Mouse (Mus musculus) thymus, postnatal 25 days (tissue): ENCODE results near the gene Poc1b.

Experiments used
- DNase-seq: peaks from one replicate; pipeline ENCODE4 v3.0.0; 2022

Poc1b gene

DNA sequence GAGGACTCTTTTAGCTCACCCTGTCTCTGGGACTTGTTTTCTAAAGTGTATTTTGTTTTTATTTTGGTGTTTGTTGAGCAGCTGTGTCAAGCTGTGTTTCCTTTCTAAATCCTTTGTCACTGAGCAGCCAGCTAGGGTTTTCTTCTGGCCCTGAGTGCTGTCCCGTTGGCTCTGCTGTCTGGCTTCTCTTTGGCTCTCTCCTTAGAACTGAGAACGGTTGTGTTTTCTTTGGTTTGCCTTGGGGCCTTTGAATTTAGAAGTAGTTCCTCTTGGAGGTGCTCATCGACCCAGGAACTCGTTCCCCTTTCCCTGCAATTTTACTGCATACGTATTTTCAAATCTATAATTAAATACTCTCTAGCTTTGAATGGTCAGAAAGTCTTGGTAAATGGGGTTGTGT, 56.2 kb downstream of the Poc1b start:
- no peak for DNase-seq

DNA sequence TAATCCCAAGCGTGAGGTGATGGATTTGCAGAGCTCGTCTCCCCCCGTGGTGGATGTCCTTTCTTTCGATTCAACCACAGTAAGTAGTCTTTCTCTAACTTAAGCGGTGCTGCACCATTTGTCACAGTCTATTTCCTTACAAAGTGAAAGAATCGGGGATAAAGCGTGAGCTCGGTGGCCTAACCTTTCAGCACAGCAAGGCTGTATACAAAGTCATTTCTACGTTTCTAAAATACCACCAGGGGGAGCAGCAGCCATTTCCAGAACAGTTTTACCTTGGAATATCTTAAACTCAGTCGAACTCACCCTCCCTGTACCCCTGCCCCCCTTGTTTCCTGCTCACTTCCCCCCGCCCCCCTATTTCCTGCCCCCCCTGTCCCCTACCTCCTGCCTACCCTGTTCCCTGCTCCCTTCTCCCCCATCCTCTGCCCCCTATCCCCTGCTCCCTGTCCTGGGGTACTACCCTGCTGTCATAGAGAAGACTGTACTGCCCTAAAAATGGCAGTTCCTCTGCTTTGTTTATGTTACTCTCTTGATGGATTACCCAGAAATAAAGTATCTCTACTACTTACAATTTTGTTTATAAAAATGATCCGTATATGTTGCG, 58.1 kb downstream of the Poc1b start:
- DNase-seq: peak; percentile 50

DNA sequence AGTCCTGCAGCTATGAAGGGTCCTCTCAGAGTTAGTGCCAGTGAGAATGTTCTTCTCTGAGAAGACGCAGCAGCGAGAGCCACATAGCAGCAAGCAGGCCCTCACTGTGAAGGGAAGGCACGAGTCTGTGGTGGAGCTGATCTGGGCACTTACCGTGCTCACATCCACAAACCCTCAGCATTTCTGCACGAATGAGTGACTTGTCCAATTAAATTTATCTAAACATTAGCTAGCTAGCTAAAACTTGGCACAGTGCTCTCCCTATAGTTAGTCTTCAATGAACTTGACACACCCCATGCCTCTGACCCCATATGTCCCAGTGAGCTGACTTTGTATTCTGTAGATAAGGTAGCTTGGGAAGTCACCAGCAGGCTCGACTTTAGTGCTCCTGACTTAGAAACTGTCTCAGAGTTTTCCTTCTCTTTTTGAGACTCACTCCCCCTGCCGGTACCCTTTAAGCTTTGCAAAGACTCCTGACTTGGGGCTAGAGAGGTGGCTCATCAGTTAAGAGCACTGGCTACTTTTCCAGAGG, 59.0 kb downstream of the Poc1b start:
- DNase-seq: peak; percentile 27

DNA sequence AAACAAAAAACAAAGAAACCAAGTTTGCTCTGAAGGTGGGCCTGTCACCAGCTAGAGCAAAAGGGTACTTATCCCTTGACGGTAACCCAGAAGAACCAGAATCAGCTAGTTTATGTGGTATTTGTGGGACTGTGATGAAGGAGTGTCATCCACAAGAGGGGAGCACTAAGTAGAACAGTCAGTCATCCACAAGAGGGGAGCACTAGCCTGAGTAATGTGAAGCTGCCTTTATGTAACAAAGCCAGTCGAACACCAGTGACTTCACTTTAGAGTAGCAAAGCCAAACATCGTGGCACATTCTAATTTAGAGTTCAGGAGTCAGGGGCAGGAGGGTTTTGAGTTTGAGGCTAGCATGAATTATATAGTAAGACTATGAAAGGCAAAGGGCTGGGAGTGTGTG, 59.6 kb downstream of the Poc1b start:
- DNase-seq: no peak

DNA sequence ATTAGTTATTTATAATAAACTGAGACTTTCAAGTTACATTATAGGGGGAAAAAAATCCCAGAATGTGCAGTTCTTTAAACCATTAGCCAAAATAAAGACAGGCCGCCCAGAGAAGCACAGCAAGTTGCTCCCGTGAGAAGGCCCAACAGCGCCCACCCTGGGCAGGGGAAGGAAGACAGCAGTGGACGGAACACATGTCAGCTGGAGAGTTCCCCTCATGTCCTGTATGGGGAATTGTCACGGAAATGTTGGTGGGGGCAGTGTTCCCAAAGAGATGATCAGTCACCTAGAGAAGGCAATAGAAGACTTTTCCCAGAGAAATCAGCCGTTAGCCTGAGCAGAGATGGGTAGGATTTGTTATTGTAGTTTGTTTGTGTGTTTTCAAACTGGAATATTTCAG, 61.6 kb downstream of the Poc1b start:
- no peak for DNase-seq

DNA sequence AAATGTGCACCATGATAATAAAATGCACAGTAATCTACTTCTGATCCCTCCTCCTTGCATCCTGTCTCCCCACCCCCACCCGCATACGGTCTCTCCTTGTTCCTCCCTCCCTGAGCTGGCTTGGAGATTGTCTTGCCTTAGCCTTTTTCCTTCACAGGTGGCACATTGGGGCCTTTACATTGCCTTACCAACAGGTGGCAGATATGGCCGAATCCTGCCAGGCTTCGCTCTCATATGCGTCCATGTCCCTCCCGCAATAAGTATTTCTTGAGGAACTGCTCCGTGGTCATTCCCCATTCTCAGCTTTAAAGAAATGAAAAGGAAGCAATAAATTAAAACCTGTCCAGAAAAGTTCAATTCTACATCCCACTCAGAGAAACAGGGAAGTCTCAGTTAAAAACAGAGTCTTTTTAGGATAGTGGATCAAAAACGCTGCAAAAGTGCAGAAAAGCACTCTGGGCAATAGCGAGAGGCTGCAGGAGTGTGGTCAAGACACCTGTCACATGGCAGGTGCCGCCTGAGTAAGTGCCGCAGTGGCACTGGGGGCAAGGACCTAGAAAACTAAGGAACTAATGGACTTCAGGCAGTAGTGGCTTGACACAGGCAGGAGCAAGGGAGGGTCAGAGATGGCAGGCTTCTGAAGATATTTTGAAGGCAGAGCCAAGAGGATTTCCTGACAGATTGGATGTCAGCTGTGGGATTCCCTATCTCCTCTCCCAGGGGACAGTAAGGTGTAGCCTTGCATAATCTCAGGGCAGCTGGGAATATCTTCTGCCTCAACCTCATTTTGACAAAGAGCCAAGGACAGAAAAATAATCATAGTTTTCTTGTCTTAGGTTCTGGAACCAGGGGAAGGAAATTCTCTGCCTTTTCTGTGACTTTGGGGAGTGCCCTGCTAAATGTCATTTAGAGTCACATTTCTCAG, 62.3 kb downstream of the Poc1b start:
- peak; percentile 58 for DNase-seq

DNA sequence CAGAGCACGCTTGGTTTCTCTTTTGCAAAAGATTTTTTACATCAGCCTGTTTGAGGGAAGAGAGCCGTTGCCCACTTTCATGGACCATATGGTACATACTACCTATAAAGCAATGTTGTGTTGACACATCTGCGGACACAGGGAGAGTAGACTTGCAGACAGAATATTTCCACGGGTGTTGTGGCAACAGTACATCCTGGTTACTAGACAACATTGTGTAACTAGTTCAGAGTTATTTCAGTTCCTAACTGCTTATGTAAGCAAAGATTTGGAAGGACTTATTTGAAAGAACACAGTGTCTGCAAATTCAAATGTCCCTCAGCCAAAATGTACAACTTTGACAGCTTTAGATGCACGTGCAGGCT, 62.9 kb downstream of the Poc1b start:
- no peak for DNase-seq

DNA sequence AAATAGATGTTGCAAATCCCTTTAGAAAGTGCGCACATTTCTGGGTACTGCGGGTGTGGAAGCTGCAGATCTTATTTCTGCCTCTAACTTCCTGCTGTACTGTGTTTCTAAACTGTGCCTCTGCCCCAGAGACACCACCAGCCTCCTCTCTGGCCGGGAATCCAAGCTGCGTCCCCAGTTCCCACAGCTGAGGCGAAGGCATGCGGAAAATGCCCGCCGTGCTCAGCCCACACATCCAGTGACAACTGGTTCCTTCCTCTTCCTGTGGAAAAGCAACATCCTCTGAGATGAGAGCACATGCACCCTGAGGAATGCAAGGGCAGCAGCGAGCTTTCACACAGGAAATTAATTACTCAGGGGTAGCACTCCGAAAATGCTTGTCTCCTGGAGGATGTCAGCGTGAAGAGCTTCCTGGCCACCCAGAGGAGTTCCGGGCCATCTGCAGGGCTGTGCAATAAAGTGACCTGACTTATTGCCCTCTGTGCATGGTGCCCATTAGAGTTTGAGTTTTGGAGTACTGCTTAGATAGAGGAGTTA, 65.2 kb downstream of the Poc1b start:
- peak; percentile 59 for DNase-seq

DNA sequence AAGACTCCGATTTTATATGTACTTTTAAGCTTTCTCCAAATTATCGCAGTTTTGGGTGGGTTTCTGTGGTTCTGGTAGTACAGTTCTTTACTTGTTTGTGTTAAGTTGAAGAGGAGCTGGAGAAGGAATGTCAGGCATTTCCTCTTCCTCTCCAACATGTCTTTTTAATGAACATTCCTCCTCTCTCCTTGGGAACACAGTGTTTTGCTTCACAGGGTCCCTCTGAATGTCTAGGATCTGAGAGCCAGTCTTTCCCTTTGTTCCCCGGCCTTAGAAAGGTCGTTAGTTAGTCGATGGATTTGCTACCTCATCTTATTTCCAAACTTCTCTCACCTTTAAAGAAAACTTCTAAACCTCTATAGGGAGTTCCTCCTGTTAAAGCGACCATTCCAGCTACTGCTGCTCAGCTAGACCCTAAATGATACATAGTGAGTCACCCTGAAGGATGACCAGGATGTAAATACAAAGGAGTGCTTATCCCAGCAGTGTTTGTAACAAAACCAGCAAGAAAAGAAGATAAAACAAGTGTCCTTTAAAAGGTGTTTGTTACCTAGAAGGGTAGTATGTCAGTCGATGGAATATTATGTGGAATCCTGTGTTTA, 66.2 kb downstream of the Poc1b start:
- no peak for DNase-seq

DNA sequence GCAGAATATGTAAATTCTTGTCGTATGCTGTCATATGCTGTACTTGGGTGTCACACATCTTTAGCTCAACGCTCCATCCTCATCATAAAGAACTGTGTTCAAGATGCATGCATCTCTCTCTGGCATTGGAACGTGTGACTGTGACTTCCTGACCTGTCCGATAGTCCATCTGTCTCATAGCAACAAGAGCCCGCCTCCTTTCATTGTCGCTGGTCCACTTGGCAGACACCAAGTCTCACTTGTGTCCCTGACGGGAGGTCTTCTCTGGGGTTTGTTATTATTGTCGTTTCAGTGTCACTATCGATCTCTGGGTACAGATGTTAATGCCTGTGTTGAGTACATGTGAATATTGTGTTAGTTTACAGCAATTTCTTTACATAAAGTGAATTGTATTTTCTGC, 70.1 kb downstream of the Poc1b start:
- no peak for DNase-seq

DNA sequence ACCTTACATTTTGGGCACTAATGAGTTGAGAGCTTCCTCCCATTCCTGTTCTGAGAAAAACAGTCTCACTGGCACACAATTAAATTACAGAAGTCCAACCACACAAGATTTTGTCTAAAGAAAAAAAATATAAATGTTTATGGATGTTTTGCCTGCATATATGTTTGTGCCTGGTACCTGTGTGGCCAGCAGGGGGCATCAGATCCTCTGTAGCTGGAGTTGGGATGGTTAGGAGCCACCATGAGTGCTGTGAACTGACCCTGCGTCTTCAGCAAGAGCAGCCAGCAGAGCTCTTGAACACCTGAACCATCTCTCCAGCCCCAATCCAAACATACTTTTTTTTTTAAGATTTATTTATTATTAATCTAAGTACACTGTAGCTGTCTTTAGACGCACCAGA, 71.3 kb downstream of the Poc1b start:
- no peak for DNase-seq

DNA sequence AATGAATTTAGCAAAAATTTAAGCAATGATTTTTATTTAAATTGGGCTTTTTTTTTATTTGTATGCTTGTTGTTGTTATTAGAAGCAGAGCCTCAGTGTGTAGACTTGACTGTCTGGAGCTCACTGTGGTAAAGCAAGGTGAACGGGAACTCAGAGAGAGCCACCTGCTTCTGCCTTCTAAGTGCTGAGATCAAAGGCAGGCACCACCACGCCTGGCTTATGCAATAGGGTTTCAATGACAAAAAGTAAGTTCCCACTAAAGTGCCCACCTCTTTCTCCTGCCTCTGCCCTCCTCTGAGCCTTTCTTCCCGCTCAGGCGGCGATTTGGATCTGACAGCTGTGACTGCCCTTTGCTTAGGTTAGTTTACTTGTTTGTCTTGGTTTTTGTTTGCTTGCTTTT, 72.3 kb downstream of the Poc1b start:
- DNase-seq: peak; percentile 41

DNA sequence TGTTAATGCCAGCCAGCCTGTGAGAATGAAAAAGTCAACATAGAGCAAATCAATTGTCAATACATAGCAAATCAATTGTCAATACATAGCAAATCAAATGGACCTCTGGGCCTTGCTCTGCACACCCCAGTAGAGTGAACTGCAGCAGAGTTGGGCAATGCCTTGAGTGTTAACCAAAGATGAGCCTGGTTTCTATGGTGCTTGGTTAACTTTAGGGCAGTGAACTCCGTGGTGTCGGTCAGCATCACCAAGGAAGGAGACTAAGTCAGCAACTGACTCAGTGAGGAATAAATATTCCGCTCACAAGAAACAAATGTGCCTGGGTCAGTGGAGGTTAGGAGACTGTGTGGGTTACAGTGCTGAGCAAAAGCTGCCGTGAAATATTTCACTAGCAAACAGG, 72.7 kb downstream of the Poc1b start:
- DNase-seq: no peak

DNA sequence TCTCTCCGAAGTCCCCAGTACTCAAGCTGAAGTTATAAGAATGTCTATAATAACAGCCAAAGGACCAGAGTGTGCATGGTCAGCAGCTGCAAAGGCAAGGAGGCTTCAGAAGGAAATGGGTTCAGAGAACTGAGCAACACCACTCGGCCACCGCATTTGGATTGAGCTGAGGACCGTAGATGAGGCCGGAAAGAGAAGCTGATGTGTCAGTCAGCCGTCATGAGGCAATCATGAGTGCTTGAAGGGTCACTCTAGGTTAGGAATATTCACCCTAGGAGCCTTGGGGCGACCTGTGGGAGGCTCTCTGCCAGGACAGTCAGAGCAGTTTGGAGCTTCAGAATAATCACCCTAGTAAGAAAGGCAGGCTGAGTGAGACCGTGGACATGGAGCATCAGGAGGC, 74.7 kb downstream of the Poc1b start:
- DNase-seq: peak; percentile 18

DNA sequence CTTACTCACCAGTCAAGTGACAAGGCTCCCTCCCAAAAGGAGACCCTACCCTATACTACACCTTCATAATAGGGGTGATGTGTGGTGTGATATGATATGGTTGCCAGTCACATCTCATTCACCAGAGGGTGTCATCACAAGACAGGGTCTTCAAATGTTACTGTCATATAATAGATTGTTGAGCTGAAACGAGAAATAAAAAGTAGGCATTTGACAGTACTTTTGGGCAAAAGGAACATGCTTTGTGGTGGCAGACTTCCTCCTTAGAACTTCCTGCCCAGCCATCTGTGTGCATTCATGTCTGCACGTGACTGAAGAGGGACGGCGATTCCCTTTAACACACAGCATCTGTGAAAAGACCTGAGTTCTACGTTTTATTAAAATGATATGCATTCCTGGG, 75.3 kb downstream of the Poc1b start:
- DNase-seq: peak; percentile 63

DNA sequence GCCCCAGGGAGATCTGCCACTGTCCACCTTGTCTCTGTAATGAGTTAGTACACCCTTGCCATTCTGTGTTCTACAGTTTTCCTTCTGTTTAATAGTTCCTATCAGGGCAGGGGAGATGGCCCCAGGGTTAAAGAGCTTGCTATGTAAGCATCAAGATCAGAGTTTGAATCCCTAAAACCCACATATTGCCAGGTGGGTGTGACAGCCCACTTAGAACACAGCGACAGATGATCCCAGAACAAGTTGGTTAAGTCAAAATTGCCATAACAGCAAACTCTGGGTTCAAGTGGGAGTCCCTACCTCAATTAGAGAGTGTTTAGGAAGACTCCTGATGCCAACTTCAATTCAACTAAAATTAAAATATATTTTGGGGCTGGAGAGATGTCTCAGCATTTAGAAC, 81.3 kb downstream of the Poc1b start:
- DNase-seq: no peak

DNA sequence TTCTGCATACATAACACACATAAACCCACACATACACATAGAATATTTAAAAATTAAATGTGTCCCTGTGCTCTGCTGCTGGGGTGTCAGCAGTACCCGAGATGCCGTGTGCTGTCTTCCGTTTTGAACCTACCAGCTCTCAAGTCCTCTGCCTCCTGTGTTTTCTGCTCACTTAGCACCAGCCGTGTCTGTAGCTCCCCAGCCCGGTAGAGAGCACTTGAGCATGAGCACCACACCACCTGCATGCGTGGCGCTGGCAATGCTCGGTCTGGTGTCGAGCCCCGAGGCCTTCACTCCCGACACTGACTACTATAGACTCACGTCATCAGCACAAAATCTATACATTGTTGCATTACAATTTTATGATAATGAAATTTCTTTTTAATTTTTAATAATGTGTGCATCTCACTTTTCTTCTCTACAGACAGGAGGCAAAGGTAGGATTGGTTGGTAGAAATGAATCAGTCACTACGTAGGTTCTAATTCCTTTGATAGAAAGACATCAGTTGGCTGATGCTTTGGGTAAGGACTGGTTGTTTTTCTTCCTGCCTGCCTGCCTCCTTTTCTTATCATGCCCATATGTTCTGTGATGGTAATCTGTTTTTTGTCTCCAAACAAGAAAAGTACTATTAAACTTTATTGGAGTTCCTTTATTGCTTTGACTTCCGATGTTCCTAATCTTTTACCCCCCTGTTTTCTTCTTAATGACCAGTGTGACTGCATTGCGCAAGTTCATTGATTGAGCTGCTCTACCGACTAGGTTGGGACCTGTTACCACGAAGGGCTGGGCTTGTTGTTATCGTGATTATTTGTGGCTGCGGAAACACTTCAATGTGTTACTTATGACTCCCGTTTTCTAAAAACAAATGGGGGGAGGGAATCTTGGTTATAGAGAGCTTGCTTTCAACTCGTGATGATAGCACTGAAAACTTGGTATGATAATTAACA, 82.1 kb downstream of the Poc1b start:
- no peak for DNase-seq

DNA sequence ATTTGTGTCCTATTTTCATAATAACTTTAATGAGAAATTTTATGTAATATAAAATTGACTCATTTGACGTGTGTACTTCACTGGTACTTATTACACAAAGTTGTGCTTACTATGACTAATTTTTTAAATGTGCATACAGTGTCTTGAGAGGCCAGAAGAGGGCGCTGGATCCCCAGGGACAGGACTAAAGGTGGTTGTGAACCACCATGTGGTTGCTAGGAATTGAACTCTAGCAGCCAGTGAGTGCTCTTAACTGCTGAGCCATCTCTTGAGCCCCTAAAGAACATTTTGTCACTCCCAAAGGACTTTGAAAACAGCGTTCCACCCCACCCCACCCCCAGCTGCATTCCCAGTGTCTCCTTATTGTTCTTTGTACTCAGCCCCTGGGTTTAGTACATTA, 84.0 kb downstream of the Poc1b start:
- peak; percentile 81 for DNase-seq

DNA sequence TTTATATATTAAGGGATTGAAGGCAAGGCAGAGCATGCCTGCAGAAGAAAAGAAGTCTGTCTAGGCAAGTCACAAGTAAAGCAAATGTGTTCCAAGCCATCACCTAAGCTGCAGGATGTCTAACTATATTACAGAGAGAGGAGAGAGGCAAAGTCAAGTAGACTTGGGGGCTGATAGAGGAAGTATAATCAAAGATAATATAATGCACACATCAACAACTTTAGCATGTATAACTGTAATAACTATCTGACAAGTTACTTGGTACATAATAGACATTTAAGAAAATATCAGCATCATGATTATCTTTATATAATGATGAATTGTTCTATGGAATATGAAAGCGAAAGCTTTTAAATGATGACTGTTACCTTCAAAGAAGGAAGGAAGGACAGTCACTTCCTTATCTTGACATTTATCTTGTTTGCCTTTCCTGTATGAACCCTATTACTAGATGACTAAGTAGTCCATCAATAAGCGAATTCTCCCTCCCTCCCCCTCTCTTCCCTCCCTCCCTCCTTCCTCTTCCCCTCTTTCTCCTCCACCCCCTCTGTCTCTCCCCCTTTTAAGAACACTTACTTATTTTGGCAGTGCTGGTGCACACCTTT, 87.7 kb downstream of the Poc1b start:
- DNase-seq: no peak

DNA sequence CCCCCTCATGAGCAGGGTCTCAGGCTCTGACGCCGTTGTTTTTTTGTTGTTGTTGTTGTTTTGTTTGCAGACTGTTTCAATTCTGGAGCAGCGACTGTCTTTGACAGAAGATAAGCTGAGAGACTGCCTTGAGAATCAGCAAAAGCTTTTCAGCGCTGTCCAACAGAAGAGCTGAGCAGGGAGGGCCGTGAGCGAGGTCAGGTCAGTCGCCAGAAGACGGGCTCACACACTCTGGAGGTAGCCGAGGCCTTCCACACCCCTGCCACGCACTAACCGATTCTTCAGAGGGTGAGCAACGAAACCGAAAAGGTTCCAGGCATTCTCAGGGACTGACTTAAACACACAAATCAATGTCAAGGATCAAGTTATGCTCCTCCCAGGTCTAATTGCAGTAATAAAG, 89.7 kb downstream of the Poc1b start:
- DNase-seq: no peak

DNA sequence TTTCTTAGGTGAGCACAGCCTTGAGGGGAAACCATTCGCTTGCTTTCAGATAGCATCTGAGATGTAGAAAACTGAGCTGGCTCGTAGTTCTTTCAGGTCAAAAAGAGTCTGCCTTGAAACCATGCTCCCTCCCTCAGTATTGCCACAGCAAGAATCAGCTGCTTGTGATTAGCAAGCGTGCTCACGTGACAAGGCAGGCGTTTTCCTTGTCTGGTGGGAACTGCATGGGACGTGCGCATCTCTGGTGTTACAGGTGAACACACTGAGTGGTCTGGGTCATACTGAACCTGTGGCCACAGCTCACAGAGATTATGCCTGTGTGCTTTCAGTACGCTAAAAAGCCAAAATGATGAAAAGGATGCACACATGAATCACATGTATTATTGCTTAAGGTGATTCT, 90.3 kb downstream of the Poc1b start:
- DNase-seq: no peak
